Mouse (Mus musculus): Measurements from ENCODE around the gene Prkn.

Gene Prkn

DNA sequence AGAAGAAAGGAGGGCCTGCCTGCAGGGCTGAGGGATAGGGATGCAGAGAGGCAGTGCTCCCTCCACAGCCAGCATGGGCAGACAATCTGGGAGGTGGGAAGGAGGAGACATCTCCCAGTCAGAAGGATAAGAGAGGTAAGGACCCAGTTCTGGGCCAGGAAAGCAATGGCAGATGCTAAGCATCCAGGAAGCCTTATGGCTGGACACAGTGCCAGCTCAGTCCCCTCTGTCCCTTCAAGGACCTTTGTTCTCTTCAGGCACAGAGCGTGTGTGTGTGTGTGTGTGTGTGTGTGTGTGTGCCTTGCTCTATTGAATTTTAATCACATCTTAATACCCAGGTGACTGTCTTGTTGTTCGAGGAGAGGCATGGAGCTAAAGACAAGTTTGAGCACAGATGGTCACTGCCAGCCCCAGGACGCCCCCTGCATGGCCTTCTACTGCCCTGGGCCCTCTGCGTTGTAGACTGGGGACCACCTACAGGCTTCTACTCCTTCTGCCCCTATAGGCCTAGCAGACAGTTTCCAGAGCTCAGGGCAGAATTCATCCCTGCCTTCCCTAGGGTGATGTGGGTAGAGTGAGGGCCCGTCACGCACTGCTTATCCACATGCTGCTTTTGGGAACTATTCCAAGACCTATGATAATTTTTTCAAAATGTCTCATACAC lies 1252.8 kb downstream of the Prkn start:
- no peak for DNase-seq (ENCODE audit: low spot score in 2 of 2)

- DNase-seq (ENCODE audit: low spot score in 2 of 2), result no peak
Observed at GRCm38 (mm10) chr17:12094016-12094415, 1253.8 kb downstream of the Prkn start.

GRCm38 (mm10) chr17:12094827-12095590 lies 1254.8 kb downstream of the Prkn start:
- DNase-seq (ENCODE audit: low spot score in 2 of 2), result no peak

- DNase-seq (ENCODE audit: low spot score in 2 of 2), result no peak
Observed at GRCm38 (mm10) chr17:12099415-12099814, 1259.2 kb downstream of the Prkn start.

- DNase-seq (ENCODE audit: low spot score in 2 of 2), result no peak
Observed at GRCm38 (mm10) chr17:12102326-12102725, 1262.1 kb downstream of the Prkn start.

GRCm38 (mm10) chr17:12103781-12104180 lies 1263.6 kb downstream of the Prkn start:
- no peak for DNase-seq (ENCODE audit: low spot score in 2 of 2)

- DNase-seq (ENCODE audit: low spot score in 2 of 2), result no peak
Observed at GRCm38 (mm10) chr17:12104245-12104644, 1264.1 kb downstream of the Prkn start.

DNA sequence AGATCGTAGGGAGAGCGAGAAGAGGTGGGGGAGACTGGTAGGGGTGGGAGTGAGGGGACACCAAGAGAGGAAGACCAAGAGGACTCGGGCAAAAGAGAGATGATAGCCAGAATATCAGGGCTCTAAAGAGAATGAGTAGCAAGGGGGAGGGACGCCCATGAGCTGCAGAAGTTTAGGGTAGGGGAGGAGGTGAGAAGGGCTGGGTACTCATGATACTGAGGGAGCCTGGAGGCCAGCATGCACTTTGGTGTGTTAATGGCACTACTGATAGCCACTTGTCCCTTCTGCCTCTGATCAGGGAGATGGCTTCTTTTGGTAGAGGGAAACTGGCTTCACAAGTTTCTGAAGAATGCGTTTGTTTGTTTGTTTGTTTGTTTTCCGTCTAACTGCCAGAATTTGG lies 1264.5 kb downstream of the Prkn start:
- no peak for DNase-seq (ENCODE audit: low spot score in 2 of 2)

DNA sequence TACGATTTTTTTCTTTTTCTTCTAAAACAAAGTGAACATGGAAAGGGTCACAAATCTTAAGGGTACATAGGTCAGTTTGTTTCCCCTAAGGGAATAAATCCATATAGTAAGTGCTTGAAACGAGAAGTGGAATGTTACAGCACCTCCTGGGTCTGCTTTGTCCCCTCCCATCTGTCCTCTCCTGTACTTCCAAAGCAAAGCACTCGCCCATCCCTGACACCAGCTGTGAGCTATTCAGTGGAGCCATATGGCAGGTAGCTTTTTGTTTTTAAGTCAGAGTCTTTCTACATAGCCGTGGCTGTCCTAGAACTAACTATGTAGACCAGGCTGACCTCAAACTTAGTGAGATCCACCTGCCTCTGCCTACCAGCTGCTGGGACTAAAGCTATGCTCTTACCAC lies 1266.1 kb downstream of the Prkn start:
- DNase-seq (ENCODE audit: low spot score in 2 of 2), result no peak
